Mouse (Mus musculus) T-cell, adult 2 months (primary cell): ENCODE measurements around the gene Gm11554.
"Not testable (repeated sequence)": the region's sequence is repeated elsewhere in the genome, so short reads cannot be mapped to it uniquely, and the experiment has no call there.

Experiments
- DNase-seq: peaks from one replicate; pipeline ENCODE4 v3.0.0; 2022; ENCODE audit warnings: low spot score

Gm11554 gene

GRCm38 (mm10) chr11:99804346-99804745 is at the start of gene Gm11554:
TSS of gene Gm11554 (minus strand) at chr11:99804446.
- not testable (repeated sequence) for DNase-seq

- DNase-seq, result no peak
Observed at GRCm38 (mm10) chr11:99851508-99851907, 47.3 kb upstream of the Gm11554 start, which contains the start of gene Krtap4-16. TSS of gene Krtap4-16 (minus strand) at chr11:99851608.

DNA sequence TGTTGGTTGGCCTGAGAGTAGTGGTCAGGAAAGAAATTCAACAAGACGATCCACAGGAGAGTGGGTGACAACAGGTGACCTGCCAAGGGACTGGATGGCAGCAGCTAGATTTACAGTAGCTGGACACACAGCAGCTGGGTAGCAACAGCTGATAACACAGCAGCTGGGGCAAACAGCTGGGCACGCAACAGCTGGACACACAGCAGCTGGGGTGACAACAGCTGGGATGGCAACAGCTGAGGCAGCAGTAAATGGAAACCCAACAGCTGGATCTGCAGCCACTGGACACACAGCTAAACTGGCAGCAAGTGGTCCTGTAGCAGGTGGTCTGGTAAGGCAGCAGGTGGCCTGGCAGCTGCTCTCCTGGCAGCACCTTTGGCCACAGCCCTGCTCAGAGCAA is 42.5 kb upstream of the Gm11554 start:
- no peak for DNase-seq

- DNase-seq, result no peak
Observed at GRCm38 (mm10) chr11:99842185-99842584, 37.9 kb upstream of the Gm11554 start.

- DNase-seq, result no peak
Observed at GRCm38 (mm10) chr11:99837966-99838365, 33.7 kb upstream of the Gm11554 start, which contains the start of gene 2300003K06Rik. TSS of gene 2300003K06Rik (minus strand) at chr11:99838066.

DNA sequence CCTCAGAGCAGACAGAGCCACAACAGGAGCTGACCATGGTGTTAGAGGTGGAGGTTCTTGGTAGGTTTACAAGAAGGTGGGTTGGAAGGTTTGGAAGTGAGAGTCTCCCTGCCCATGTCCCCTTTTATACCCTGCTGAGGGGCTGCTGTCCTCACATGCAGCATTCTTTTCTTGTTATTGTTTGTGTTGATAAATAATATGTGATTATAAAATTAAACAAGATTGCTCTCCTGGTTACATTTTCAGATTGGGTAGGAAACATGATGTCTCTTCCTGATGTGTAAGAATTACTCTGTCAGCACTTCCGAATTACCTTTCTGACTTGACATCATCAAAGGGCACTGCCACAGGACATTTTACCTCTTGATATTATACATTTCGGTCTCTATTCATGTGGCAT is 11.3 kb upstream of the Gm11554 start, which contains the start of gene Gm11564:
Gene Gm11564 (minus strand): TSS at position 101 of the 400 bp plus-strand sequence.
- DNase-seq, result not testable (repeated sequence)

DNA sequence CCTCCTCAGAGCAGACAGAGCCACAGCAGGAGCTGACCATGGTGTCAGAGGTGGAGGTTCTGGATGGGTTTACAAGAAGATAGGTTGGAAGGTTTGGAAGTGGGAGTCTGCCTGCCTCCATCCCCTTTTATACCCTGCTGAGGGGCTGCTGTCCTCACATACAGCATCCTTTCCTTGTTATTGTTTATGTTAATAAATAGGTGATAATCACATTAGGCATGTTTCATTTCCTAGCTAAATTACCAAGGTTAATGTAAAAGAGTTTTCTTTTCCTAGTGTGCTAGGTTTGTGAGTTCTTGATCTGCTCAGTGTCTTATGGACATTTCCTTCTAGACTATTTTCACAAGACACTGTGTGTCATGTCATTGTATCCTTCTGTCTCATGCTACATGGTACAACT is 5.5 kb upstream of the Gm11554 start, which contains the start of gene Krtap4-13:
Gene Krtap4-13 (minus strand): TSS at position 101 of the 400 bp plus-strand sequence.
- not testable (repeated sequence) for DNase-seq

GRCm38 (mm10) chr11:99798832-99799231 is 5.4 kb downstream of the Gm11554 start, which contains the start of gene Gm11569:
TSS of gene Gm11569 (minus strand) at chr11:99798932.
- not testable (repeated sequence) for DNase-seq

DNA sequence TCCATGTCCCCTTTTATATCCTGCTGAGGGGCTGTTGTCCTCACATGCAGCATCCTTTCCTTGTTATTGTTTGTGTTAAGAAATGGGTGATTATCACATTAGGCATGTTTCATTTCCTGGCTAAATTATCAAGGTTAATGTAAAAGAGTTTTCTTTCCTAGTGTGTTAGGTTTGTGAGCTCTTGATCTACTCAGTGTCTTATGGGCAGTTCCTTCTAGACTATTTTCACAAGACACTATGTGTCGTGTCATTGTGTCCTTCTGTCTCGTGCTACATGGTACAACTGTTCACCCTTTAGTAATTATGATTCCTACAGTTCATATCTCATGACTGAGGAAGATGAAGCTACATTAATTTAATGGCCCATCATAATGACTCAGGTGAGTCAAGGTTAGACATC is 10.9 kb downstream of the Gm11554 start, which contains the start of gene Gm11596:
Gene Gm11596 (minus strand): TSS at position 101 of the 400 bp plus-strand sequence.
- DNase-seq, result no peak

DNA sequence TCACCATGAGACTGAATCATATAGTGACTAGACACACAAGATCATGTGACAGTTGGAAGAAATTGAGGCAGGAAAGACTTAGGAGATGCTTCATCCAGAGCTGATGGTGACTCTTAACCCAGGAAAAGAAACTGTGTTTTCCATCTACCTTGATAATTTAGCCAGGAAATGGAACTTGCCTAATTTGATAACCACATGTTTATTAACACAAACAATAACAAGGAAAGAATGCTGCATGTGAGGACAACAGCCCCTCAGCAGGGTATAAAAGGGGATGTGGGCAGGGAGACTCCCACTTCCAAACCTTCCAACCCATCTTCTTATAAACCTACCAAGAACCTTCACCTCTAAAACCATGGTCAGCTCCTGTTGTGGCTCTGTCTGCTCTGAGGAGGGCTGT is 19.3 kb downstream of the Gm11554 start, which contains the start of gene Krtap4-9:
Gene Krtap4-9 (plus strand): TSS at position 301 of the 400 bp plus-strand sequence.
- not testable (repeated sequence) for DNase-seq

DNA sequence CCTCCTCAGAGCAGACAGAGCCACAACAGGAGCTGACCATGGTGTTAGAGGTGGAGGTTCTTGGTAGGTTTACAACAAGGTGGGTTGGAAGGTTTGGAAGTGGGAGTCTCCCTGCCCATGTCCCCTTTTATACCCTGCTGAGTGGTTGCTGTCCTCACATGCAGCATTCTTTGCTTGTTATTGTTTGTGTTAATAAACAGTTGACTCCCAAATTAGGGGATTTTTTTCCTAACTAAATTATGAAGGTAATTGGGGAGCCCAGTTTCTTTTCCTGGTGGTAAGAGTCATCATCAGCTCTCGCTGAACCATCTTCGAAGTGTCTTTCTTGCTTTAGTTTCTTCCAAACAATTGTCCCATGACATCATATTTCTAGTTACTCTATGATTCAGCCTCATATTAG is 23.6 kb downstream of the Gm11554 start, which contains the start of gene Krtap4-8:
Gene Krtap4-8 (minus strand): TSS at position 101 of the 400 bp plus-strand sequence.
- DNase-seq, result no peak

DNA sequence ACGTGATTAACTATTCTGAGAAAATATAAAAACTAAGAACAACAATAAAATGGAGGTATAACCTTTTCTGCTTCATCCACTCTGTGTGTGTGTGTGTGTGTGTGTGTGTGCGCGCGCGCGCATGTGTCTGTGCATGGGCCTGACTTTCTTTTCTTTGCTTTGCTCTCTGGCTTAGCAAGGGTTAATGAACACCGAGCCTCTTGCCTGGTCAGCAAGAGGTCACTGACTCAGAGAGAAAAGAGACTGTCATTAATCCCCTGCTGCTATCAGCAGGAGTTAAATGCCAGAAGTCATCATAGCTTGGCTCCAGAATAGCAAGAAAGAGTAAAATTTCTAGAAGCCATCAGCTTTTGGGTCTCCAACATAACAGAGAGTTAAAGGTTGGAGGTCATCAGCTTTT is 25.8 kb downstream of the Gm11554 start:
- DNase-seq, result no peak

GRCm38 (mm10) chr11:99772813-99773212 is 31.4 kb downstream of the Gm11554 start, which contains the start of gene Gm11595:
TSS of gene Gm11595 (minus strand) at chr11:99772913.
- DNase-seq, result not testable (repeated sequence)

GRCm38 (mm10) chr11:99768410-99768809 is 35.8 kb downstream of the Gm11554 start:
- no peak for DNase-seq

DNA sequence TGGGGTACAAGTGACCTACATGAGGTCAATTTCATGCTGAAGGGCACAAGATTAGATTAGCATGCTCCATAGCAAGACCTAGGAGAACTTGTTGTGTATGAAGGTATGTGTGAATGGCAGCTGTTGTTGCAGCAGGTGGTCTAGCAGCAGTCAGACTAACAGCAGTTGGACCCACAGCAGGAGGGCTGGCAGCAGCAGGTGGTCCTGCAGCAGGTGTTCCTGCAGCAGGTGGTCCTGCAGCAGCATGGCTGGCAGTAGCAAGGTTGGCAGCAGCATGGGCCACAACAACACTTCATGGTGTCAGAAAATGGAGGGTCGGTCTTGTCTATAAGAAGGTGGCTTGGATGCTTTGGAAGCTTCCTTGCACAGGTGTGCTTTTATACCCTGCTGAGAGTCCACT is 45.4 kb downstream of the Gm11554 start:
- DNase-seq, result no peak
